Mouse (Mus musculus) liver, embryonic 11.5 days (tissue): Measurements from ENCODE around the gene Rabggta. TPM values are rescaled to one million over a fixed set of nuclear protein-coding genes. Genes with fewer than 3 reads are reported as not detected.

ENCODE experiments used
- polyA plus RNA-seq: library from polyadenylated mRNA; unstranded; fragments of >200 nt; fragmentation: Nextera tagmentation; extraction: Ambion mirVana; gene quantifications from 2 replicates; pipeline ENCODE4 v1.2.1, GENCODE M21; 2014

Rabggta gene
- polyA plus RNA-seq, 1 experiment from 2014 or later: 24.0 TPM

Other genes starting within 250 kb of the Rabggta start
- gene Dhrs4, start 243.5 kb downstream of the Rabggta start, polyA plus RNA-seq: 58.7 and 59.4 TPM in 2 replicates
- gene Carmil3, start 231.6 kb downstream of the Rabggta start, polyA plus RNA-seq: 2.7 and 3.0 TPM in 2 replicates
- gene Cpne6, start 211.8 kb downstream of the Rabggta start, polyA plus RNA-seq: 0.16 and 0.49 TPM in 2 replicates
- not detected in 2 replicates for gene Nrl, start 197.3 kb downstream of the Rabggta start, polyA plus RNA-seq
- 49.8 and 50.9 TPM in 2 replicates for gene Pck2, start 182.0 kb downstream of the Rabggta start, polyA plus RNA-seq
- 72.1 and 73.6 TPM in 2 replicates for gene Dcaf11, start 162.3 kb downstream of the Rabggta start, polyA plus RNA-seq
- gene A730061H03Rik, start 161.9 kb downstream of the Rabggta start, polyA plus RNA-seq: 2.3 and 3.3 TPM in 2 replicates
- gene Fitm1, start 146.6 kb downstream of the Rabggta start, polyA plus RNA-seq: 2.2 and 2.6 TPM in 2 replicates
- 172 and 177 TPM in 2 replicates for gene Psme1, start 144.1 kb downstream of the Rabggta start, polyA plus RNA-seq
- gene Emc9, start 137.0 kb downstream of the Rabggta start, polyA plus RNA-seq: 44.5 and 46.2 TPM in 2 replicates
- 256 and 277 TPM in 2 replicates for gene Psme2, start 131.2 kb downstream of the Rabggta start, polyA plus RNA-seq
- gene Rnf31, start 130.6 kb downstream of the Rabggta start, polyA plus RNA-seq: 21.2 and 23.1 TPM in 2 replicates
- gene Irf9, start 118.7 kb downstream of the Rabggta start, polyA plus RNA-seq: 11.6 and 13.0 TPM in 2 replicates
- gene Rec8, start 104.2 kb downstream of the Rabggta start, polyA plus RNA-seq: 2.8 and 5.2 TPM in 2 replicates
- 90.1 and 92.1 TPM in 2 replicates for gene Ipo4, start 86.3 kb downstream of the Rabggta start, polyA plus RNA-seq
- 2.7 and 2.8 TPM in 2 replicates for gene Gm49378, start 84.4 kb downstream of the Rabggta start, polyA plus RNA-seq
- gene Tm9sf1, start 78.5 kb downstream of the Rabggta start, polyA plus RNA-seq: 79.8 and 83.8 TPM in 2 replicates
- 0.47 and 0.49 TPM in 2 replicates for gene Tssk4, start 72.1 kb downstream of the Rabggta start, polyA plus RNA-seq
- 40.2 and 43.8 TPM in 2 replicates for gene Mdp1, start 61.8 kb downstream of the Rabggta start, polyA plus RNA-seq
- gene Gmpr2, start 50.3 kb downstream of the Rabggta start, polyA plus RNA-seq: 54.9 and 58.0 TPM in 2 replicates
- gene Nedd8, start 50.1 kb downstream of the Rabggta start, polyA plus RNA-seq: 489 and 507 TPM in 2 replicates
- 42.3 and 44.9 TPM in 2 replicates for gene Tinf2, start 40.4 kb downstream of the Rabggta start, polyA plus RNA-seq
- 3.0 and 3.3 TPM in 2 replicates for gene Tgm1, start 8.3 kb downstream of the Rabggta start, polyA plus RNA-seq
- gene Dhrs1, start 23.4 kb upstream of the Rabggta start, polyA plus RNA-seq: 48.8 and 53.9 TPM in 2 replicates
- 70.6 and 76.1 TPM in 2 replicates for gene Nop9, start 23.4 kb upstream of the Rabggta start, polyA plus RNA-seq
- 8.9 and 9.1 TPM in 2 replicates for gene Cideb, start 36.2 kb upstream of the Rabggta start, polyA plus RNA-seq
- 1.5 and 1.8 TPM in 2 replicates for gene Ltb4r2, start 39.2 kb upstream of the Rabggta start, polyA plus RNA-seq
- 1.6 and 1.9 TPM in 2 replicates for gene Ltb4r1, start 43.7 kb upstream of the Rabggta start, polyA plus RNA-seq
- 3.9 and 4.8 TPM in 2 replicates for gene Adcy4, start 61.8 kb upstream of the Rabggta start, polyA plus RNA-seq
- gene Ripk3, start 66.6 kb upstream of the Rabggta start, polyA plus RNA-seq: 51.6 and 52.1 TPM in 2 replicates
- gene Nfatc4, start 100.9 kb upstream of the Rabggta start, polyA plus RNA-seq: 15.1 and 15.3 TPM in 2 replicates
- 12.0 and 12.2 TPM in 2 replicates for gene Nynrin, start 131.7 kb upstream of the Rabggta start, polyA plus RNA-seq
- 0.47 and 0.60 TPM in 2 replicates for gene Cbln3, start 162.1 kb upstream of the Rabggta start, polyA plus RNA-seq
- gene Khnyn, start 162.7 kb upstream of the Rabggta start, polyA plus RNA-seq: 12.6 and 14.6 TPM in 2 replicates
- 24.3 and 30.5 TPM in 2 replicates for gene Sdr39u1, start 178.0 kb upstream of the Rabggta start, polyA plus RNA-seq
- gene Cma1, start 222.4 kb upstream of the Rabggta start, polyA plus RNA-seq: not detected in 2 replicates
- gene Cma2, start 228.7 kb upstream of the Rabggta start, polyA plus RNA-seq: not detected in 2 replicates